9 mouse cellular contexts compared by ENCODE assay signal in genomic region chr10:119294454-119295149, GRCm38 (mm10). TPM values are rescaled to one million over a fixed set of nuclear protein-coding genes. Genes with fewer than 3 reads are reported as not detected.
DNase-seq lines count a peak whose midpoint lies in the region; ATAC-seq and TF ChIP-seq lines count a peak whose summit lies in the region.
"Had no signal": no experiment of that assay in that cellular context is flagged by ENCODE, and none has a peak within 500 bp of the region (broad histone marks: within the 10 kb centered on the region; RNA-seq: fewer than 3 reads in every experiment).

No protein-coding gene starts in this region.

- no peaks in the 10 kb centered on the region for H3K27me3 ChIP-seq in forebrain, embryonic 11.5 days (ENCODE audit: control insufficient read depth, insufficient read depth, low read length)
- no peaks in the 10 kb centered on the region for H3K27me3 ChIP-seq in forebrain, embryonic 13.5 days
- H3K27me3 ChIP-seq in testis, adult 2 months (ENCODE audit: control insufficient read depth, insufficient read depth, low read length) = no peaks in the 10 kb centered on the region
- H3K27me3 ChIP-seq: liver, embryonic 15.5 days had no signal

- H3K36me3 ChIP-seq in forebrain, embryonic 11.5 days (ENCODE audit: control insufficient read depth, insufficient read depth, low read length) = no peaks in the 10 kb centered on the region
- H3K36me3 ChIP-seq in forebrain, embryonic 13.5 days (ENCODE audit: poor library complexity, severe bottlenecking) = no peaks in the 10 kb centered on the region
- H3K36me3 ChIP-seq in testis, adult 2 months (ENCODE audit: control insufficient read depth, insufficient read depth, low read length) = no peaks in the 10 kb centered on the region
- H3K36me3 ChIP-seq: liver, embryonic 15.5 days had no signal

- TF ChIP-seq CTCF in cortical plate, adult 2 months (IDR thresholded peaks at IDR 0.05; ENCODE audit: extremely low read depth, insufficient read depth, low read length) = peak; percentile 67
- TF ChIP-seq CTCF in lung, adult 2 months (IDR thresholded peaks at IDR 0.05; ENCODE audit: insufficient read depth, low read length) = peak; percentile 59; the same call in 1 of the 2 replicates
- peak; percentile 70; the same call in 1 of the 2 replicates for TF ChIP-seq CTCF in testis, adult 2 months (IDR thresholded peaks at IDR 0.05; ENCODE audit: control insufficient read depth, insufficient read depth, insufficient replicate concordance, low read depth, low read length)

- no peaks in the 10 kb centered on the region for H3K9me3 ChIP-seq in forebrain, embryonic 11.5 days (ENCODE audit: control insufficient read depth, low read length)
- H3K9me3 ChIP-seq in forebrain, embryonic 13.5 days (replicated peaks) = no peaks in the 10 kb centered on the region
- H3K9me3 ChIP-seq: liver, embryonic 15.5 days had no signal

- H3K4me3 ChIP-seq in forebrain, embryonic 11.5 days (ENCODE audit: low read depth, low read length) = no peak overlapping the region
- no peak overlapping the region for H3K4me3 ChIP-seq in forebrain, embryonic 13.5 days
- no peak overlapping the region for H3K4me3 ChIP-seq in cortical plate, adult 2 months (ENCODE audit: insufficient read depth, low read length)
- no peak overlapping the region for H3K4me3 ChIP-seq in lung, adult 2 months (replicated peaks; ENCODE audit: extremely low read depth, low read depth, low read length)
- peak overlapping the region; percentile 62 for H3K4me3 ChIP-seq in testis, adult 2 months (ENCODE audit: control insufficient read depth, low read depth, low read length)
- H3K4me3 ChIP-seq: liver, embryonic 15.5 days had no signal

- no peak for ATAC-seq in forebrain, embryonic 11.5 days (replicated peaks; ENCODE audit: low FRiP score)
- no peak for ATAC-seq in forebrain, embryonic 13.5 days
- peak; percentile 74 for ATAC-seq in inflammation-experienced regulatory T-cells, adult 6 months

- WGBS in forebrain, embryonic 11.5 days = 56% methylated on average over 14 of the region's 14 CpGs
- 52% methylated on average over 14 of the region's 14 CpGs for WGBS in forebrain, embryonic 13.5 days
- WGBS in lung, adult 2 months = 45% methylated on average over 14 of the region's 14 CpGs

- no peak for TF ChIP-seq POLR2A in cortical plate, adult 2 months (IDR thresholded peaks at IDR 0.05; ENCODE audit: extremely low read depth, insufficient read depth, low read length)
- no peak for TF ChIP-seq POLR2A in lung, adult 2 months (IDR thresholded peaks at IDR 0.05; ENCODE audit: borderline replicate concordance, extremely low read depth, low read depth, low read length)
- no peak for TF ChIP-seq POLR2A in testis, adult 2 months (IDR thresholded peaks at IDR 0.05; ENCODE audit: control insufficient read depth, low read depth, low read length)

- H3K4me2 ChIP-seq in forebrain, embryonic 11.5 days (ENCODE audit: low read depth, low read length, severe bottlenecking) = no peak overlapping the region
- no peak overlapping the region for H3K4me2 ChIP-seq in forebrain, embryonic 13.5 days
- H3K4me2 ChIP-seq: liver, embryonic 15.5 days had no signal

- peak; percentile 68 for DNase-seq in forebrain, embryonic 11.5 days (ENCODE audit: low spot score)
- DNase-seq in urinary bladder, postnatal 14 days (ENCODE audit: low spot score) = peak; percentile 17
- no peak for DNase-seq in urinary bladder, postnatal 4 days (ENCODE audit: low spot score in 2 of 2)
- no peak for DNase-seq in lung, adult 2 months

- no peak overlapping the region for H3K27ac ChIP-seq in forebrain, embryonic 11.5 days (ENCODE audit: low read depth, low read length)
- no peak overlapping the region for H3K27ac ChIP-seq in forebrain, embryonic 13.5 days
- H3K27ac ChIP-seq in cortical plate, adult 2 months (ENCODE audit: insufficient read depth, low read length) = no peak overlapping the region
- H3K27ac ChIP-seq in testis, adult 2 months (ENCODE audit: control insufficient read depth, insufficient read depth, low read depth, low read length) = no peak overlapping the region
- H3K27ac ChIP-seq: liver, embryonic 15.5 days had no signal

- H3K4me1 ChIP-seq in forebrain, embryonic 11.5 days (replicated peaks; ENCODE audit: control insufficient read depth, insufficient read depth, low read length) = no peaks in the 10 kb centered on the region
- H3K4me1 ChIP-seq in forebrain, embryonic 13.5 days = no peaks in the 10 kb centered on the region
- H3K4me1 ChIP-seq in cortical plate, adult 2 months (ENCODE audit: control insufficient read depth, insufficient read depth, low read length) = no peaks in the 10 kb centered on the region
- H3K4me1 ChIP-seq in lung, adult 2 months (ENCODE audit: control insufficient read depth, insufficient read depth, low read length) = no peaks in the 10 kb centered on the region
- peaks cover 4% of the 10 kb centered on the region for H3K4me1 ChIP-seq in testis, adult 2 months (ENCODE audit: control insufficient read depth, insufficient read depth, low read length)
- H3K4me1 ChIP-seq: liver, embryonic 15.5 days had no signal

- no peak overlapping the region for H3K9ac ChIP-seq in forebrain, embryonic 11.5 days (ENCODE audit: low read length)
- no peak overlapping the region for H3K9ac ChIP-seq in forebrain, embryonic 13.5 days
- H3K9ac ChIP-seq: liver, embryonic 15.5 days had no signal

RNA-seq across cellular contexts. Expression of gene Cand1, which starts 54.7 kb away (rescaled TPM):
- polyA plus RNA-seq in forebrain, embryonic 11.5 days (2014; fragmentation: Nextera tagmentation; extraction: Ambion mirVana) = 124 and 127 TPM in 2 replicates
- 54.3 and 55.5 TPM in 2 replicates for polyA plus RNA-seq in forebrain, embryonic 13.5 days (2015; fragmentation: Nextera tagmentation; extraction: Ambion mirVana)
- polyA plus RNA-seq in cortical plate, adult 2 months (2012; rRNA removed) = 32.2 and 34.2 TPM in 2 replicates
- polyA plus RNA-seq in inflammation-experienced regulatory T-cells, adult 6 months (2017; shearing (Covaris generic)) = 10 to 100 TPM; 19.8 to 22.7 (median 20.4) TPM
- polyA plus RNA-seq in lung, adult 2 months (2012; rRNA removed) = 16.5 and 29.4 TPM in 2 replicates
- 72.4 and 80.9 TPM in 2 replicates for polyA plus RNA-seq in testis, adult 2 months (2012; rRNA removed)

Comparison
In these comparisons a context has a peak if more than half of its experiments do, and no peak if none do; other contexts are left out.
1. DNase-seq: peak in forebrain, embryonic 11.5 days (single experiment) and urinary bladder, postnatal 14 days (single experiment); none in urinary bladder, postnatal 4 days (0 of 2) and lung, adult 2 months (single experiment).
2. Peak in every context shown above with its lines, with median percentiles within 50 percentile points of each other: CTCF ChIP-seq.